In the genomic region with DNA sequence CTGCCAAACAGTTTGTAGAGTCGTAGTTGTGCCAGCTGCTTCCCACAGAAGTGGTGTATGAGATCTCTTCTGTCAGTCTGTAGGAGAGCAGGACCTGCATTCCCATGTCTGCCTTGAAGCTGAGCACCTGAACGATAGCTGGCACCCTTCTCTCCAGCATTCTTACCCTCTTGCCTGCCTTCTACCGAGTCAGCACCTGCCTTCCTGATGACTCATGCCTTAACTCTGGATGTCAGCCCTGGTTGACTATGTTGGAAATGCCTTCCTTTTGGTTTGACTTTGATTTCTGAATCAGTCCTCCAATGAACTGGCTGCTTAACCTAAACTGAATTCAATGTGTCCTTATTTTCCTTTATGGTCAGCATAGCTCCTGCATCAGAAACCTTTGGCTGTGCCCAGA, we compare ENCODE assay signal across 25 mouse cellular contexts. TPM values are rescaled to one million over a fixed set of nuclear protein-coding genes. Genes with fewer than 3 reads are reported as not detected.
DNase-seq lines count a peak whose midpoint lies in the region; ATAC-seq lines count a peak whose summit lies in the region.
"Had no signal": no experiment of that assay in that cellular context is flagged by ENCODE, and none has a peak within 500 bp of the region (broad histone marks: within the 10 kb centered on the region; RNA-seq: fewer than 3 reads in every experiment).

No protein-coding gene starts in this region.

- H3K9ac ChIP-seq in midbrain, embryonic 15.5 days, result no peak overlapping the region
- H3K9ac ChIP-seq: embryonic facial prominence, embryonic 13.5 days; heart, embryonic 13.5 days; hindbrain, embryonic 15.5 days had no signal

- WGBS in midbrain, embryonic 15.5 days, result 94% methylated on average over 3 of the region's 3 CpGs

- H3K4me1 ChIP-seq in midbrain, embryonic 15.5 days, result no peaks in the 10 kb centered on the region
- H3K4me1 ChIP-seq: embryonic facial prominence, embryonic 13.5 days; forebrain, embryonic 10.5 days had no signal

- H3K36me3 ChIP-seq in midbrain, embryonic 15.5 days (replicated peaks), result peaks cover 12% of the 10 kb centered on the region; the same call in 1 of the 2 replicates

- no peak overlapping the region for H3K4me2 ChIP-seq in midbrain, embryonic 15.5 days
- H3K4me2 ChIP-seq: embryonic facial prominence, embryonic 13.5 days; heart, embryonic 13.5 days; hindbrain, embryonic 15.5 days had no signal

- H3K27me3 ChIP-seq in midbrain, embryonic 15.5 days (replicated peaks), result no peaks in the 10 kb centered on the region
- H3K27me3 ChIP-seq: CH12.LX; embryonic facial prominence, embryonic 13.5 days; heart, embryonic 13.5 days; hindbrain, embryonic 15.5 days had no signal

- H3K4me3 ChIP-seq in midbrain, embryonic 15.5 days, result no peak overlapping the region
- H3K4me3 ChIP-seq: embryonic facial prominence, embryonic 13.5 days; forebrain, embryonic 10.5 days; gastrocnemius, adult 2 months; heart, embryonic 13.5 days; hindbrain, embryonic 15.5 days had no signal

- H3K27ac ChIP-seq in midbrain, embryonic 15.5 days, result no peak overlapping the region
- H3K27ac ChIP-seq: embryonic facial prominence, embryonic 13.5 days; forebrain, embryonic 10.5 days; gastrocnemius, adult 2 months; heart, embryonic 13.5 days; hindbrain, embryonic 15.5 days had no signal

- DNase-seq in frontal cortex, postnatal 25 days (ENCODE audit: low spot score in 2 of 2), result no peak
- peak; percentile 21 to 31 for DNase-seq in urinary bladder, postnatal 36 days (ENCODE audit: low spot score in 2 of 2)
- DNase-seq in urinary bladder, postnatal 10 days (ENCODE audit: low spot score), result no peak
- DNase-seq in brain, adult 2 months (ENCODE audit: low read depth, low spot score), result peak; percentile 45
- DNase-seq in layer of hippocampus, adult 11-12 months (ENCODE audit: low spot score), result no peak
- DNase-seq: adrenal gland, postnatal 25 days; cerebellum, adult 11-12 months; cerebellum, adult 9-11 months; cerebellum, postnatal 36 days; gastrocnemius, adult 2 months; gastrocnemius, postnatal 25 days; heart, postnatal 36 days had no signal

- ATAC-seq in frontal cortex, adult (ENCODE audit: low TSS enrichment), result peak; percentile 55
- ATAC-seq in midbrain, embryonic 15.5 days (replicated peaks), result no peak
- ATAC-seq: activated CD4-positive, CD25-positive, alpha-beta regulatory T cell, adult 4 months; forebrain, embryonic 16.5 days; intestine, embryonic 16.5 days had no signal

- H3K9me3 ChIP-seq in midbrain, embryonic 15.5 days, result no peaks in the 10 kb centered on the region
- H3K9me3 ChIP-seq: embryonic facial prominence, embryonic 13.5 days; forebrain, embryonic 10.5 days; heart, embryonic 13.5 days; hindbrain, embryonic 15.5 days had no signal

RNA-seq across cellular contexts. Expression of a gene that starts 20.4 kb away (rescaled TPM):
- 0.19 TPM in 1 of 2 replicates, not detected in the other for polyA plus RNA-seq in midbrain, embryonic 15.5 days (2015; fragmentation: Nextera tagmentation; extraction: Ambion mirVana)
- polyA plus RNA-seq: activated CD4-positive, CD25-positive, alpha-beta regulatory T cell, adult 4 months; brain, embryonic 14.5 days; embryonic facial prominence, embryonic 13.5 days; forebrain, embryonic 10.5 days; forebrain, embryonic 16.5 days; heart, embryonic 13.5 days; heart, postnatal 0 days; hindbrain, embryonic 11.5 days; hindbrain, embryonic 15.5 days; intestine, embryonic 16.5 days had no signal

RNA-seq across cellular contexts. Expression of a gene that starts 38.5 kb away (rescaled TPM):
- polyA plus RNA-seq in midbrain, embryonic 15.5 days (2015; fragmentation: Nextera tagmentation; extraction: Ambion mirVana), result 10.8 and 14.3 TPM in 2 replicates

RNA-seq across cellular contexts. Expression of a gene that starts 39.3 kb away (rescaled TPM):
- polyA plus RNA-seq in midbrain, embryonic 15.5 days (2015; fragmentation: Nextera tagmentation; extraction: Ambion mirVana), result 32.8 and 33.8 TPM in 2 replicates

Comparison
In these comparisons a context has a peak if more than half of its experiments do, and no peak if none do; other contexts are left out.
1. DNase-seq: peak in urinary bladder, postnatal 36 days (2 of 2) and brain, adult 2 months (single experiment); none in frontal cortex, postnatal 25 days (0 of 2), urinary bladder, postnatal 10 days (single experiment) and layer of hippocampus, adult 11-12 months (single experiment).